Mouse (Mus musculus) embryonic facial prominence, embryonic 10.5 days (tissue): ENCODE data around the gene Chat. TPM values are rescaled to one million over a fixed set of nuclear protein-coding genes. Genes with fewer than 3 reads are reported as not detected.
A peak's percentile ranks its signal among the peaks of the same experiment; 100 is the strongest.

Experiments used
- DNase-seq: peaks from one replicate; pipeline ENCODE4 v3.0.0-alpha.2; 2017; ENCODE audit warnings: low spot score
- H3K27ac ChIP-seq: fragments of 300-500 bp; sonication (generic); replicated peaks from 2 replicates; pipeline ENCODE4 v1.5.1; 2016; ENCODE audit warnings: mild to moderate bottlenecking
- H3K27me3 ChIP-seq: fragments of 300-500 bp; sonication (generic); replicated peaks from 2 replicates; pipeline ENCODE4 v1.6.1; 2016; ENCODE audit warnings: low read depth, mild to moderate bottlenecking; ENCODE audit not compliant: poor library complexity, severe bottlenecking
- H3K36me3 ChIP-seq: fragments of 300-500 bp; sonication (generic); replicated peaks from 2 replicates; pipeline ENCODE4 v1.6.1; 2016; ENCODE audit warnings: mild to moderate bottlenecking, moderate library complexity
- H3K4me1 ChIP-seq: fragments of 300-500 bp; sonication (generic); 2 replicates; pipeline ENCODE4 v1.6.1; 2016
- H3K4me3 ChIP-seq: fragments of 300-500 bp; sonication (generic); 2 replicates; pipeline ENCODE4 v1.5.1; 2016; ENCODE audit warnings: mild to moderate bottlenecking, moderate library complexity
- H3K9me3 ChIP-seq: fragments of 300-500 bp; sonication (generic); 2 replicates; pipeline ENCODE4 v1.6.1; 2016; ENCODE audit warnings: mild to moderate bottlenecking
- WGBS: fragments of 180-500 bp; shearing (Covaris S2); methylation state at CpG from one replicate; pipeline ENCODE4 v1.1.7; 2016; 5-methylcytosine and 5-hydroxymethylcytosine counted together
- polyA plus RNA-seq: library from polyadenylated mRNA; unstranded; fragments of >200 nt; fragmentation: Nextera tagmentation; extraction: Ambion mirVana; gene quantifications from 2 replicates; pipeline ENCODE4 v1.2.1, GENCODE M21; 2016

Gene Chat
- polyA plus RNA-seq, 1 experiment from 2014 or later: 0.39 TPM

GRCm38 (mm10) chr14:32379395-32380098 is 86.2 kb downstream of the Chat start:
- H3K36me3 ChIP-seq: no peaks in the 10 kb centered on the region
- H3K4me1 ChIP-seq: peaks cover 31% of the 10 kb centered on the region
- peak; percentile 64 for DNase-seq
- WGBS: 5% methylated on average over 22 of the region's 22 CpGs
- no peak overlapping the region; the same call in 1 of the 2 replicates for H3K27ac ChIP-seq
- H3K9me3 ChIP-seq: no peaks in the 10 kb centered on the region
- H3K27me3 ChIP-seq: peaks cover 43% of the 10 kb centered on the region
- H3K4me3 ChIP-seq: peak overlapping the region; percentile 43

GRCm38 (mm10) chr14:32372510-32372909 is 93.3 kb downstream of the Chat start:
- Histone ChIP-seq H3K36me3 (no peaks in the 10 kb centered on the region), H3K4me1 (no peaks in the 10 kb centered on the region), H3K27ac (no peak overlapping the region), H3K9me3 (no peaks in the 10 kb centered on the region), H3K27me3 (peaks cover 4% of the 10 kb centered on the region), H3K4me3 (no peak overlapping the region)
- DNase-seq: no peak
- 89% methylated on average over 2 of the region's 2 CpGs for WGBS

DNA sequence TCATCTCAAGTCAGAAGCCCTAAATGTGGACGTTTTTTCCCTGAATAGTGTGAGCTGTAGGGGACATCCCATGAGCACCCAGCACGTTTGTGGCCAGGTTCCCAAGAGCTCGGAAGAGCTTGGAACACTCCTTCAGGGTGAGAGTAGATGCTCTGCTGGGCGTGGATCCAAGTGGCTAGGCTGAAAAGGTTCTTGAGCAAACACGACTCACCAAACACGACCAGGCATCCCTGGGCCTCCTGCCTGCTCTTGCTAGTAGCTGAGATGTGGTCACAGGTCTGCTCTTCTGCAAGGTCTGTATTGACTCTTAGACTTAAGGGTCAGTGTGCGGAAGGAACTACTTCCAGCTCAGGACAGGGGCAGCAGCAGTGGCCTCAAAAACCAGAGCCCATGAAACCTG is 96.0 kb downstream of the Chat start:
- H3K4me1 ChIP-seq: peaks cover 1% of the 10 kb centered on the region; the same call in 1 of the 2 replicates
- peaks cover 4% of the 10 kb centered on the region; the same call in 1 of the 2 replicates for H3K27me3 ChIP-seq
- no peaks in the 10 kb centered on the region for H3K36me3 ChIP-seq
- 83% methylated on average over 7 of the region's 7 CpGs for WGBS
- H3K27ac ChIP-seq: no peak overlapping the region
- no peak for DNase-seq
- no peaks in the 10 kb centered on the region for H3K9me3 ChIP-seq
- H3K4me3 ChIP-seq: no peak overlapping the region

DNA sequence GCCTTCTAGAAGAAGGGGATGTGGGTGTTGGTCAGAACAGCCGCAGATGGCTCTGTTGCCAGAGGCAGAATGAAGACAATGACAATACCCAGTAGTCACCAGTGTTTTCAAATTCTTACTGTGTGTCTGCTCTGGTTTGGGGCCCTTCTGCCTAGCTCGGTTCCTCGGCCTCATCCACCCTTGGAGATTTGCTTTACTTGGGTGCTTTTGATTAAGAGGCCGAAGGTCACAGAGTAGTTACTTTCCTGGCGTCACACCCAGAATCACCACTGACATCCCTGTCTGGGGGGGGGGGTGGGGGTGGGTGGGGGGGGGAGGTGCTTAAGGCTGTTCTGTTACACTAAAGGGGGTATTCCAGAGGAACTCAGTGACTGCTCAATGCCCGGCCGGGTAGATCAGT is 101.4 kb downstream of the Chat start:
- Histone ChIP-seq H3K27me3 (no peaks in the 10 kb centered on the region), H3K4me1 (peaks cover 8% of the 10 kb centered on the region; the same call in 1 of the 2 replicates), H3K9me3 (no peaks in the 10 kb centered on the region), H3K4me3 (no peak overlapping the region), H3K36me3 (no peaks in the 10 kb centered on the region), H3K27ac (no peak overlapping the region)
- DNase-seq: no peak
- 42% methylated on average over 7 of the region's 7 CpGs for WGBS

Other genes starting within 250 kb of the Chat start
- 19.2 and 20.6 TPM in 2 replicates for gene Ogdhl, start 144.0 kb downstream of the Chat start, polyA plus RNA-seq
- not detected in 2 replicates for gene 1700024G13Rik, start 77.6 kb downstream of the Chat start, polyA plus RNA-seq
- gene Slc18a3, start 1.1 kb downstream of the Chat start, polyA plus RNA-seq: 0.45 and 2.2 TPM in 2 replicates
- 28.9 and 29.6 TPM in 2 replicates for gene Ercc6, start 47.5 kb upstream of the Chat start, polyA plus RNA-seq
- 5.1 and 7.9 TPM in 2 replicates for gene Prrxl1, start 133.4 kb upstream of the Chat start, polyA plus RNA-seq
- gene 3425401B19Rik, start 219.3 kb upstream of the Chat start, polyA plus RNA-seq: 0.18 and 0.61 TPM in 2 replicates